Mouse (Mus musculus) kidney, embryonic 16.5 days (tissue): Measurements from ENCODE around the gene Myef2. TPM values are rescaled to one million over a fixed set of nuclear protein-coding genes. Genes with fewer than 3 reads are reported as not detected.

Experiments
- polyA plus RNA-seq: library from polyadenylated mRNA; unstranded; fragments of >200 nt; fragmentation: Nextera tagmentation; extraction: Ambion mirVana; gene quantifications from 2 replicates; pipeline ENCODE4 v1.2.1, GENCODE M21; 2015

The Myef2 gene
- polyA plus RNA-seq, 1 experiment from 2014 or later: 86.5 TPM

Other genes starting within 250 kb of the Myef2 start
- gene Slc24a5, start 55.5 kb downstream of the Myef2 start, polyA plus RNA-seq: 2.1 and 2.8 TPM in 2 replicates
- gene Ctxn2, start 13.0 kb upstream of the Myef2 start, polyA plus RNA-seq: not detected in 2 replicates
- 70.5 and 75.4 TPM in 2 replicates for gene Slc12a1, start 28.8 kb upstream of the Myef2 start, polyA plus RNA-seq
- gene Dut, start 123.5 kb upstream of the Myef2 start, polyA plus RNA-seq: 156 and 164 TPM in 2 replicates